Mouse (Mus musculus): ENCODE measurements around the gene Guk1.

Guk1 gene

GRCm38 (mm10) chr11:59192059-59192386, at the start of gene Guk1:
Gene Guk1, minus strand, starts transcription at chr11:59192212.
- no peak for DNase-seq

DNA sequence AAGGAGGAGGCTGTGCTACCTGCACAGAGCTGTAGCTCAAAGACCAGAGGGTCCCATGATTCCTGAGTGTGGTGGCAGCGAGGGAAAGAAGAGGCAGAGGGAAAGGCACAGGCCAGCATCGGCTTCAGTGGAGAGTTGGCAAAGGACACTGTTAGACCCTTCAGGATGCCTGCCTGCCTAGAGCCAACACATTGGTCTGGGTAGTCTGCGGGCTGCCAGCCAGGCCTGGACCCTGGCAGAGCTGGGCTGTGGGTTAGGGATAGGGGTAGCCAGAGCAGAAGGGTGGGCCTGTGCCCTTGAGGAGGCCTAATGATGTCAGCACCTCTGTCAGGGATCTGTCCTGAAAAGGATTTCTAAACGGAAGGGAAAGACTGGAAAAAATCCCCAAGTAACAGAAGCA, 47.8 kb upstream of the Guk1 start:
- DNase-seq, result no peak

- DNase-seq, result no peak
These were observed 47.4 kb upstream of the Guk1 start for GRCm38 (mm10) chr11:59239428-59239785.

DNA sequence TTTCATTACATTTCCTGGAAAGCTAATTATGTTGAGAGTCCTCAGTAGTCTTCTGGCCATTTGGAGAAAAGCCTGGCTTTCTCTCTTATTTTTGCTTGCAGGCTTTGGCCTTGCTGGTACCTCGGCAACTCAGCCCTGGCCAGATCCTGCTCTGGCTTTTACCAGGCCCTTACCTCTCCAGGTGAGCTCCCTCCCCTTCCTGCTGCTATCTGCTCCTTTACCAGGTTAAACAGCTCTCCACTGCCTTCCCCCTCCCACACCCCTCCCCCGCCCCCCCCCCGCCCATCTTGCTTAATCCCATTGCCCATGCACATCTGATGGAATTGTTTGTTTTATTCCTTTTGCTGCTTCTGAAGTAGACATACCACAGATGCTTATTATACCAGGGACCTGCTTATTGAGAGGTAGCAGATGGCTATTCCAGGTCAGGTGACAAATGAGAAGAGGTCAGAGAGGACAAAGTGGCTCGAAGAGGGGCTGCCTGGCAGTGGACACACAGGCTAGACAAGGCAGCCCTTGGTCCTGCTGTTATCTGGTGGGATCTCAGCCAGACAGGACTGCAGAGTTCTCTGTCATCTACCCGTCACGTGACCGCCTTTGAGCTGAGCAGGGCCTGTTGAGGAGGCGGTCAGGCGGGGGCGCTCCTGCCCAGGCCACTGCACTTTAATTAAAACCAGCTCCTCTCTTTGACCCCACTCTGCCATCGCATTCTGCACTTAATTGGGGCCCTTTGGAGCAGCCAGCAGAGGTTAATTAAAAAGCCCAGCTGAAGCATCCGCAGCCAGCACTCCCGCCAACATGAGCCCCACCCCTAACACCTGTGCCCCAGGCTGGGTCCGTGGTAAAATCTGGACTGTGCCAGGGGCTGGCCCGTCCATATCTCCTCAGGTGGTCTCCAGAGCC, 46.8 kb upstream of the Guk1 start:
- DNase-seq, result peak; percentile 35 to 45

DNA sequence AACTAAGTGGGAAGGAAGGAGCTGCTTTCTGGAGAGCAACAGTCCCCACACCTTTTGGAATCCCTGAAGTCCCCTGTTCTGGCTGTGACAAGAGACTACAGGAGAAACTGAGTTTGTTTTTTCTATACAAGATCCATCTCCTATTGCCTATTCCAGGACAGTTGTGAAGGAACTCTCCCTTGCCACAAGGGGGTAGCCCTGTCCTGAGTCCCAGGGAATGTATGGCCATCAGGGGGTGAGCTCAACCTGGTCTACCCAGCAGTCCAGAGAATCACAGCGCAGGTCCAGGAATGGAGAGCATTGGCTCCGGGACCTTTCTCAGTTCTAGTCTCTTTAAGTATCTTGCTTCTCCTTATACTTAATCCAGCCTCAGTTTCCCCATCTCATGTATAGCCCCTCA, 40.8 kb upstream of the Guk1 start:
- DNase-seq, result no peak

- DNase-seq, result peak; percentile 60 to 62
These were observed 38.2 kb upstream of the Guk1 start for GRCm38 (mm10) chr11:59230144-59230760.

GRCm38 (mm10) chr11:59228122-59228953, 36.3 kb upstream of the Guk1 start, which contains the start of gene Arf1:
Gene Arf1, minus strand, starts transcription at chr11:59228270.
- DNase-seq, result peak; percentile 97 to 98

GRCm38 (mm10) chr11:59227604-59228121, 35.7 kb upstream of the Guk1 start:
- peak in 1 of 2 experiments; percentile 29 for DNase-seq

DNA sequence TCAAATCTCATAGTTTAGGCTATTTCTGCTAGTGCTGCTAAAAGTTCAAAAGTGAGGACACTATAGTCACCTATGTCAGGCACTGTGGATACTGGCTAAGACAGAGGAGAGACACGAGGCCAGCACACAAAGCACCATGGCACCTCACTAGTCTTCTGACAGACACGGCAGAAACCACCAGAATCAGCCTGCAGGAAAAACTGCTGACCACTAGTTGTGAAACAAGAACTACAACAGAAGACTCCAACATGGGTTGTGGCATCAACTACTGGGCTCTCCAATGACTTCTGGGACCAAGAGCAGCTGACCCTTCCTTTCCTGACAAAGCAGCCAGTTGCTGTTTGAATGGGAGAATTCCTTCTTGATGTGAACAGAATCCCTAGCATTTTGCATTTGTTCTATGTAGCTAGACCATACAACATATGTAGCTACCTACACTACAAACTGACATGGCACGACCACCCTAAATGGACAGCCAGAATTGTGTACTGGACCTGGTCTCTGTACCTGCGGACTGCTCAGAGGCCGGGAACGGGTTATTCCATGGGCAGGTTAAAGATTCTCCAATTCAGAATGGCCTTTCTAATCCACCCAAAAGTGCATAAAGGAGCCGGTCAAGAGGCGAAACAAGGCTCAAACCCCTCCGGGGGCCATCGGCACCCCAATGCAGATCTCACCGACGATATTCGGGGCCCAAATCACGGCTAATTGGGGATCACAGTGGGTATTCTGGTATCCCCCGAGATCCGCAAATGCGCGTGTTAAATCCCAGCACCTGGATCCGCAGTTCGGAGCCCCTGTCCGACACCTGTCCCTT, 35.0 kb upstream of the Guk1 start:
- no peak for DNase-seq

- DNase-seq, result no peak
These were observed 34.2 kb upstream of the Guk1 start for GRCm38 (mm10) chr11:59226251-59226650.

GRCm38 (mm10) chr11:59225167-59225566, 33.2 kb upstream of the Guk1 start:
- no peak for DNase-seq

GRCm38 (mm10) chr11:59224470-59224869, 32.5 kb upstream of the Guk1 start:
- DNase-seq, result no peak

- no peak for DNase-seq
These were observed 32.0 kb upstream of the Guk1 start for GRCm38 (mm10) chr11:59224025-59224424.

GRCm38 (mm10) chr11:59222306-59222705, 30.3 kb upstream of the Guk1 start:
- DNase-seq, result no peak

DNA sequence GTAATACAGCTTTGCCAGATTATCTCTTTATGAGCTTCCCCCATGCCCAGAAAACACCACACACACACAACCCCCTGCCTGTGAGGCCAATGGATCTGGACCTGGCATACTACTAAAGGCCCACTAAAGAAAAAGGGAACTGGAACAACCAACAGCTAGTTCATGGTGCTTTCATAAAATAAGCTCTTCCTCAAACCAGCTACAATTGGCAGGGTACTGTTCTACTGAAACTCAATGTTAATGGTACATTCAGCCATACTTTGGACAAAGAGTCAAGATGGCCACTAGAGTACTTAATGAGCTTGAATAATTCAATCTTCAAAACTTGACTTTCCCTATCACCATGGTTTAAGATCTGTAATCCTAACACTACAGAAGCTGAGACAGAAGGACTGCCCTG, 29.6 kb upstream of the Guk1 start:
- no peak for DNase-seq

GRCm38 (mm10) chr11:59219064-59219463, 27.1 kb upstream of the Guk1 start:
- peak; percentile 48 to 49 for DNase-seq

GRCm38 (mm10) chr11:59218389-59218998, 26.5 kb upstream of the Guk1 start:
- no peak for DNase-seq

GRCm38 (mm10) chr11:59216955-59217354, 24.9 kb upstream of the Guk1 start:
- DNase-seq, result no peak

- DNase-seq, result no peak
These were observed 21.0 kb upstream of the Guk1 start for GRCm38 (mm10) chr11:59212892-59213494.

DNA sequence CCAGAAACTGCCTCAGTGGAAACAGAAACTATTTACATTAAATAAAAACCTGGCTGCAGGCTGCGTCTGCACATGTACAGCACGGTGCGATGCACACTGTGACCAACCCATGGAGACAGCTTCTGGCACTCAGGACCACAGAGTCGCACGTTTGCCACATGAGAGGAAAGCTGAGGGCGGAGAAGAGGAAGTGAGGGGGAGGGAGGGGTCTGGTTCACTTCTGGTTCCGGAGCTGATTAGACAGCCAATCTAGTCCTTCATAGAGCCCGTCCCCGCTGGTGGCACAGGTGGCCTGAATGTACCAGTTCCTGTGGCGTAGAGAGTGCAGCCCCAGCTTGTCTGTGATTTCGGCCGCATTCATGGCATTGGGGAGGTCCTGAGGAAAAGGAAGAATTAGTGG, 20.3 kb upstream of the Guk1 start:
- peak; percentile 50 to 57 for DNase-seq

DNA sequence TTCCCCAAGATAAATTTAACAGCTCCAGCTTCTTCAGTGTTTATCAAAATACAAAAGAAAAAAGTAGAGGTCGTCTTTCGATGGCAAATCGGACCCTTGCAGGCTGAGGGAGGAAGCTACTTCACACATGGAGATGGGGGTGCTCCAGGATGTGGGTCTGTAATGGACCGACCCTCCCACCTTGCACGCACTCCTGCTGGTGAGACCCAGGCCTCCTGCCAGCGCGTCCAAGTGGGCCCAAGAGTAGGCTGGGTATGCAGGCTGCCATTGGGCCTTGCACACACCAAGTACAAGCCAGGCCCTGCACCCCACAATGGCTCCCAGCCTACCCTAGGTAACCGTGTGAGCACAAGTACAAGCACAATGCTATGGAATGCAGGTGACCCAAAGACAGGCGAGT, 19.5 kb upstream of the Guk1 start:
- peak in 1 of 2 experiments; percentile 19 for DNase-seq
